ENCODE assay signal across 9 mouse cellular contexts in genomic region chr2:132107611-132108010, GRCm38 (mm10). TPM values are rescaled to one million over a fixed set of nuclear protein-coding genes. Genes with fewer than 3 reads are reported as not detected.
DNase-seq lines count a peak whose midpoint lies in the region; ATAC-seq lines count a peak whose summit lies in the region.
"Had no signal": no experiment of that assay in that cellular context is flagged by ENCODE, and none has a peak within 500 bp of the region (broad histone marks: within the 10 kb centered on the region; RNA-seq: fewer than 3 reads in every experiment).

No protein-coding gene starts in this region.

- no peak overlapping the region for H3K4me3 ChIP-seq in midbrain, embryonic 11.5 days (ENCODE audit: low read depth, low read length)
- no peak overlapping the region for H3K4me3 ChIP-seq in midbrain, embryonic 16.5 days (ENCODE audit: low read depth, low read length)
- H3K4me3 ChIP-seq: megakaryocyte, embryonic 14.5 days had no signal

- peak; percentile 49 for DNase-seq in cerebellum, adult 11-12 months
- peak; percentile 73 for DNase-seq in midbrain, embryonic 11.5 days (ENCODE audit: low spot score, missing footprints)
- DNase-seq in kidney, postnatal 14 days, result peak; percentile 72
- DNase-seq in right cerebral cortex, postnatal 36 days (ENCODE audit: low spot score in 2 of 2), result peak; percentile 39 to 75
- no peak for DNase-seq in spleen, postnatal 36 days (ENCODE audit: low spot score in 2 of 2)
- DNase-seq in ovary, postnatal 14 days (ENCODE audit: low spot score), result no peak

- H3K9ac ChIP-seq in midbrain, embryonic 11.5 days (ENCODE audit: low read length), result no peak overlapping the region
- no peak overlapping the region for H3K9ac ChIP-seq in midbrain, embryonic 16.5 days (ENCODE audit: low read depth, low read length)

- peaks cover 6% of the 10 kb centered on the region; the same call in 1 of the 2 replicates for H3K4me1 ChIP-seq in midbrain, embryonic 11.5 days (ENCODE audit: control insufficient read depth, insufficient read depth, low read length)
- H3K4me1 ChIP-seq in midbrain, embryonic 16.5 days (ENCODE audit: control insufficient read depth, insufficient read depth, low read length), result peaks cover 18% of the 10 kb centered on the region

- WGBS in midbrain, embryonic 11.5 days, result 84% methylated on average over 9 of the region's 9 CpGs
- WGBS in midbrain, embryonic 16.5 days, result 65% methylated on average over 9 of the region's 9 CpGs

- no peak overlapping the region for H3K4me2 ChIP-seq in midbrain, embryonic 11.5 days
- H3K4me2 ChIP-seq in midbrain, embryonic 16.5 days (ENCODE audit: low read length), result no peak overlapping the region

- no peak for ATAC-seq in cerebellum, adult (ENCODE audit: insufficient number of reproducible peaks, low FRiP score, low TSS enrichment)
- ATAC-seq in midbrain, embryonic 11.5 days (ENCODE audit: low FRiP score), result no peak
- no peak for ATAC-seq in midbrain, embryonic 16.5 days

- no peaks in the 10 kb centered on the region for H3K36me3 ChIP-seq in midbrain, embryonic 11.5 days (ENCODE audit: control insufficient read depth, insufficient read depth, low read length)
- no peaks in the 10 kb centered on the region for H3K36me3 ChIP-seq in midbrain, embryonic 16.5 days (ENCODE audit: control insufficient read depth, insufficient read depth, low read length)

- H3K27me3 ChIP-seq in midbrain, embryonic 11.5 days (ENCODE audit: control insufficient read depth, insufficient read depth, low read length), result no peaks in the 10 kb centered on the region
- no peaks in the 10 kb centered on the region for H3K27me3 ChIP-seq in midbrain, embryonic 16.5 days (ENCODE audit: control insufficient read depth, insufficient read depth, low read depth, low read length)
- H3K27me3 ChIP-seq: megakaryocyte, embryonic 14.5 days had no signal

- no peak overlapping the region for H3K27ac ChIP-seq in midbrain, embryonic 11.5 days (ENCODE audit: low read depth, low read length)
- no peak overlapping the region for H3K27ac ChIP-seq in midbrain, embryonic 16.5 days (ENCODE audit: low read length)

- H3K9me3 ChIP-seq in midbrain, embryonic 11.5 days (ENCODE audit: control insufficient read depth, low read length), result no peaks in the 10 kb centered on the region
- H3K9me3 ChIP-seq in midbrain, embryonic 16.5 days (replicated peaks; ENCODE audit: control insufficient read depth, low read length, poor library complexity, severe bottlenecking), result no peaks in the 10 kb centered on the region

RNA-seq across cellular contexts. Expression of gene Slc23a2, which starts 37.3 kb away (rescaled TPM):
- polyA plus RNA-seq in midbrain, embryonic 11.5 days (2014; fragmentation: Nextera tagmentation; extraction: Ambion mirVana), result 9.8 and 9.9 TPM in 2 replicates
- polyA plus RNA-seq in midbrain, embryonic 16.5 days (2015; fragmentation: Nextera tagmentation; extraction: Ambion mirVana), result 32.6 and 37.9 TPM in 2 replicates

Comparison
In these comparisons a context has a peak if more than half of its experiments do, and no peak if none do; other contexts are left out.
1. DNase-seq: peak in cerebellum, adult 11-12 months (single experiment), midbrain, embryonic 11.5 days (single experiment), kidney, postnatal 14 days (single experiment) and right cerebral cortex, postnatal 36 days (2 of 2); none in spleen, postnatal 36 days (0 of 2) and ovary, postnatal 14 days (single experiment).